10 mouse cellular contexts compared by ENCODE assay signal in genomic region chr11:61882183-61882582, GRCm38 (mm10). TPM values are rescaled to one million over a fixed set of nuclear protein-coding genes. Genes with fewer than 3 reads are reported as not detected.
DNase-seq lines count a peak whose midpoint lies in the region; ATAC-seq and TF ChIP-seq lines count a peak whose summit lies in the region.
"Had no signal": no experiment of that assay in that cellular context is flagged by ENCODE, and none has a peak within 500 bp of the region (broad histone marks: within the 10 kb centered on the region; RNA-seq: fewer than 3 reads in every experiment).

No protein-coding gene starts in this region.

- H3K9ac ChIP-seq in heart, adult 2 months (ENCODE audit: low read depth, low read length): no peak overlapping the region
- no peak overlapping the region for H3K9ac ChIP-seq in midbrain, postnatal 0 days (replicated peaks; ENCODE audit: low read length, poor library complexity, severe bottlenecking)
- no peak overlapping the region for H3K9ac ChIP-seq in midbrain, embryonic 13.5 days (replicated peaks)
- H3K9ac ChIP-seq: liver, embryonic 15.5 days had no signal

- no peak for TF ChIP-seq POLR2A in heart, adult 2 months (IDR thresholded peaks at IDR 0.05; ENCODE audit: insufficient read depth, low read depth, low read length)

- no peaks in the 10 kb centered on the region; the same call in 1 of the 2 replicates for H3K36me3 ChIP-seq in heart, adult 2 months (ENCODE audit: control insufficient read depth, insufficient read depth, low read length)
- peaks cover 20% of the 10 kb centered on the region for H3K36me3 ChIP-seq in midbrain, postnatal 0 days (ENCODE audit: insufficient read depth, low read length)
- H3K36me3 ChIP-seq in midbrain, embryonic 13.5 days: peaks cover 37% of the 10 kb centered on the region

- intact Hi-C loops in heart, adult 2 months (cut with DNase I): no loop called here

- no peak for DNase-seq in heart, adult 2 months
- no peak for DNase-seq in heart, postnatal 4 days
- DNase-seq in midbrain, postnatal 0 days (ENCODE audit: low spot score): peak; percentile 42
- peak; percentile 9 for DNase-seq in embryo, embryonic 10 days (ENCODE audit: low spot score)
- DNase-seq in retina, adult 2 months (ENCODE audit: low read depth, low spot score): peak; percentile 13
- DNase-seq in testis, postnatal 14 days (ENCODE audit: low spot score): no peak
- no peak for DNase-seq in gastrocnemius, postnatal 25 days
- DNase-seq: heart, postnatal 14 days had no signal

- peak; percentile 31 for TF ChIP-seq CTCF in heart, adult 2 months (IDR thresholded peaks at IDR 0.05)
- peak; percentile 52 for TF ChIP-seq CTCF in midbrain, postnatal 0 days (IDR thresholded peaks at IDR 0.05)

- no peak overlapping the region for H3K4me3 ChIP-seq in heart, adult 2 months
- H3K4me3 ChIP-seq in midbrain, postnatal 0 days (ENCODE audit: low read depth, low read length): no peak overlapping the region
- no peak overlapping the region for H3K4me3 ChIP-seq in midbrain, embryonic 13.5 days (replicated peaks)
- H3K4me3 ChIP-seq: liver, embryonic 15.5 days had no signal

- no peaks in the 10 kb centered on the region for H3K27me3 ChIP-seq in heart, adult 2 months (ENCODE audit: control insufficient read depth, insufficient read depth, low read length)
- no peaks in the 10 kb centered on the region for H3K27me3 ChIP-seq in midbrain, postnatal 0 days (ENCODE audit: insufficient read depth, low read length)
- H3K27me3 ChIP-seq in midbrain, embryonic 13.5 days: no peaks in the 10 kb centered on the region
- H3K27me3 ChIP-seq: liver, embryonic 15.5 days had no signal

- no peak overlapping the region for H3K4me2 ChIP-seq in midbrain, postnatal 0 days (ENCODE audit: low read depth, low read length, poor library complexity, severe bottlenecking)
- no peak overlapping the region for H3K4me2 ChIP-seq in midbrain, embryonic 13.5 days (replicated peaks)
- H3K4me2 ChIP-seq: liver, embryonic 15.5 days had no signal

- ATAC-seq in midbrain, postnatal 0 days (ENCODE audit: low FRiP score): no peak
- ATAC-seq in midbrain, embryonic 13.5 days: no peak

- WGBS in heart, adult 2 months: 76% methylated on average over 5 of the region's 5 CpGs
- WGBS in midbrain, postnatal 0 days: 72% methylated on average over 5 of the region's 5 CpGs
- 89% methylated on average over 5 of the region's 5 CpGs for WGBS in midbrain, embryonic 13.5 days

- no peak overlapping the region for H3K27ac ChIP-seq in heart, adult 2 months
- H3K27ac ChIP-seq in midbrain, postnatal 0 days (ENCODE audit: low read depth, low read length): no peak overlapping the region
- H3K27ac ChIP-seq in midbrain, embryonic 13.5 days: no peak overlapping the region
- H3K27ac ChIP-seq: liver, embryonic 15.5 days had no signal

- no peak for TF ChIP-seq EP300 in heart, adult 2 months (IDR thresholded peaks at IDR 0.05; ENCODE audit: insufficient read depth, low read depth, low read length)

- no peaks in the 10 kb centered on the region for H3K9me3 ChIP-seq in midbrain, postnatal 0 days (ENCODE audit: low read length)
- no peaks in the 10 kb centered on the region for H3K9me3 ChIP-seq in midbrain, embryonic 13.5 days
- H3K9me3 ChIP-seq: liver, embryonic 15.5 days had no signal

- no peaks in the 10 kb centered on the region for H3K4me1 ChIP-seq in heart, adult 2 months (ENCODE audit: control insufficient read depth, insufficient read depth, low read length)
- no peaks in the 10 kb centered on the region for H3K4me1 ChIP-seq in midbrain, postnatal 0 days (ENCODE audit: insufficient read depth, low read length)
- H3K4me1 ChIP-seq in midbrain, embryonic 13.5 days (replicated peaks): no peaks in the 10 kb centered on the region
- H3K4me1 ChIP-seq: liver, embryonic 15.5 days had no signal

- H3K79me2 ChIP-seq in heart, adult 2 months (replicated peaks; ENCODE audit: control insufficient read depth, insufficient read depth, low read length): no peaks in the 10 kb centered on the region

RNA-seq across cellular contexts. Expression of gene Ulk2, which starts 27.3 kb away (rescaled TPM):
- 10 to 100 TPM; 47.1 to 53.7 TPM for total RNA-seq in heart, adult 2 months (2021)
- 65.4 and 93.3 TPM in 2 replicates for polyA plus RNA-seq in heart, adult 2 months (2012; rRNA removed)
- 10 to 100 TPM; 30.3 to 32.1 TPM for total RNA-seq in heart, postnatal 4 days (2021)
- total RNA-seq in midbrain, postnatal 0 days (2014; rRNA removed): 151 and 154 TPM in 2 replicates
- polyA plus RNA-seq in midbrain, postnatal 0 days (2015; fragmentation: Nextera tagmentation; extraction: Ambion mirVana): 35.5 and 38.2 TPM in 2 replicates
- 35.5 and 37.1 TPM in 2 replicates for polyA plus RNA-seq in midbrain, embryonic 13.5 days (2015; fragmentation: Nextera tagmentation; extraction: Ambion mirVana)
- 10 to 100 TPM; 66.8 to 72.2 TPM for total RNA-seq in gastrocnemius, postnatal 25 days (2021)

RNA-seq across cellular contexts. Expression of gene Akap10, which starts 47.9 kb away (rescaled TPM):
- total RNA-seq in heart, adult 2 months (2021): 10 to 100 TPM; 12.6 to 13.7 TPM
- polyA plus RNA-seq in heart, adult 2 months (2012; rRNA removed): 7.9 and 10.0 TPM in 2 replicates
- 10 to 100 TPM; 16.9 to 18.6 TPM for total RNA-seq in heart, postnatal 4 days (2021)
- total RNA-seq in midbrain, postnatal 0 days (2014; rRNA removed): 16.7 and 24.5 TPM in 2 replicates
- polyA plus RNA-seq in midbrain, postnatal 0 days (2015; fragmentation: Nextera tagmentation; extraction: Ambion mirVana): 5.9 and 6.3 TPM in 2 replicates
- 13.7 and 16.1 TPM in 2 replicates for polyA plus RNA-seq in midbrain, embryonic 13.5 days (2015; fragmentation: Nextera tagmentation; extraction: Ambion mirVana)
- total RNA-seq in gastrocnemius, postnatal 25 days (2021): 1 to 10 TPM; 6.6 to 9.8 TPM

Comparison
In these comparisons a context has a peak if more than half of its experiments do, and no peak if none do; other contexts are left out.
1. DNase-seq: peak in midbrain, postnatal 0 days (single experiment), embryo, embryonic 10 days (single experiment) and retina, adult 2 months (single experiment); none in heart, adult 2 months (0 of 2), heart, postnatal 4 days (single experiment), testis, postnatal 14 days (single experiment) and gastrocnemius, postnatal 25 days (single experiment).